Mouse (Mus musculus): Measurements from ENCODE around the gene Tex48. TPM values are rescaled to one million over a fixed set of nuclear protein-coding genes. Genes with fewer than 3 reads are reported as not detected.

Gene Tex48
- polyA plus RNA-seq (2017; shearing (Covaris generic)), result not detected

GRCm38 (mm10) chr4:63622378-63622835 lies at the start of gene Tex48:
TSS of gene Tex48 (minus strand) at chr4:63622428.
- ATAC-seq, result peak; percentile 49

- peak; percentile 98 for ATAC-seq
Measured at GRCm38 (mm10) chr4:63668255-63668654, 46.0 kb upstream of the Tex48 start.

DNA sequence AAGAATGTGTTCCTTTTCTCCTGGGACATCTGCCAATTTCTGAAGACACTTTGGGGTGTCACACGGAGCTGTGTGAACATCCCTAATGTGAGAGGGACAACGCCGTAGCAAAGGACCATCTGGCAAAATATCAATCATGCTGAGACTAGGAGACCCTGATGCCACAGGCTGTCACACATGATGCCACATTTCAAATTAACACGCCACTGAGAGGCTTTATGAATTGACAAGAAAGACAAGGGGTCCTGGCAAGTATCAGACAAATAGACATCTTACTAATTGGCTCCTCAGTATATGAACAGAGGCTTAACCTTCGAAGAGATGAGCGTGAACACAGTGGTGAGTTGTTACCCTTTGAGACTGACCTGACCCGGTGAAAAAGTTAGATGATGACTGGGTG lies 43.5 kb upstream of the Tex48 start:
- ATAC-seq, result no peak

DNA sequence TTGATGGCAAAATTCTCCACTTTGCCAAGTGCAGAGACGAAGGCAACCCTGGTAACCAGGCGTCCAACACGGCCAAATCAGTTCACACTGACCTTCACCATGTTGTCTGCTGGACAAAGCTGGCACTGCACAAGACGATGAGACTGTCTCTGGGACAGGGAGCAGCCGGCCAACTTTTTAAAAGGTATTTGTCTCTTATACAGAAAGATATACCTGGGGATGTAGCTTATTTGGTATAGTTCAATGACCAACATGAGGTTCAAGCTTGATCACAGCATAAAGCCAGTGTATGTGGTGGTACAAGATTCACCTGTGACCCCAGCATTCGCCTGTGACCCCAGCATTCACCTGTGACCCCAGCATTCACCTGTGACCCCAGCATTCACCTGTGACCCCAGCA lies 41.1 kb upstream of the Tex48 start, which contains the start of gene Gm11214:
Gene Gm11214, minus strand, starts transcription at position 101 of the 400 bp plus-strand sequence.
- no peak for ATAC-seq

DNA sequence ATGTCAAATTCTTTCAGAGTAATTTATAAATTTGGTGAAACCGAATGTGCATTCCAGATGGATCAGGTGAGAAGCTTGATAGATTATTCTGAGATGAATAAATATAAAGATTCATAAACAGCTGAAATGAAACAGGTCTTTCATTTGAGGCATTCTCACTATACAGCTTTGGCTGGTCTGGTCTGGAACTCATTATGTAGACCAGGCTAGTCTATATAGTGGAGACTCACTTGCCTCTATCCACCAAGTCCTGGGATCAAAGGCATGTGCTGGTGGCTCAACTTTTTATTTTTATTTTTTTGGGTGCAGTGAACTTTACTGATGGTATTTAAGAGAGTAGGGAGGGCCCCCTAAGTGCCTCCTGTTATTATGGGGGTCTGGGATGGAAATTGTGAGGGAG lies 39.6 kb upstream of the Tex48 start:
- ATAC-seq, result no peak

GRCm38 (mm10) chr4:63661426-63661825 lies 39.2 kb upstream of the Tex48 start:
- no peak for ATAC-seq

GRCm38 (mm10) chr4:63659775-63660174 lies 37.5 kb upstream of the Tex48 start:
- peak; percentile 60 for ATAC-seq

GRCm38 (mm10) chr4:63659086-63659485 lies 36.9 kb upstream of the Tex48 start:
- peak; percentile 28 for ATAC-seq

GRCm38 (mm10) chr4:63654381-63654780 lies 32.2 kb upstream of the Tex48 start:
- ATAC-seq, result no peak

DNA sequence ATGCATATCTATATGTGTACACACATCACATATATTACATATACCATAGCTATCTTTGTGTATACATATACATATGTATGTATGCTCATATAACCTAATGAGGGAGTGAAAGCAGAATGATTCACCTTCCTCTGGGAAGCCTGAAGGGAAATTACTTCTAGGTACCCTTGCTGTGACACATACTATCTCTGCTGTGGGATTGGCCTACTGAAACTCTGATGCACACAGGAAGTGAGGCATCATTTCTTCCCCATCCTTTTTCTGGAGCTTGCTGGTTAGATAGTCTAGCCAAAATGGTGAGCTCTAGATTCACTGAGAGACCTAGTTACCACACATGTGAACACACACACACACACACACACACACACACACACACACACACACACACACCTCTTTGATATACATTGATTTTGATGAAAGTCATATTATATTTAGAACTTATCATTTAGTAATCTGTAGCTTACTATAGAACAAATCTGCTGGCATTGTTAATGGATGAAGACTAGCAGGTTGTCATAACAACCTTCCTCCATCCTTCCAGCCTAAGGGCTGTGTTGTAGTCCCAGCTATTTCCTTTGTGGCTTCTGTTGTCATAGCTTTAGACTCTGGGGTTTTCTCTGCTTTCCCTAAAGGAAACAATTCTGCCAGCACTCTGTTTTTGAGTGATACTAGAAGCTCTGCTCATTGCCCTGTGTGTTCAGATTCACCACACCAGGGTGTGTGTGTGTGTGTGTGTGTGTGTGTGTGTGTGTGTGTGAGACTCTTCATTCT lies 21.9 kb upstream of the Tex48 start:
- peak; percentile 43 for ATAC-seq

DNA sequence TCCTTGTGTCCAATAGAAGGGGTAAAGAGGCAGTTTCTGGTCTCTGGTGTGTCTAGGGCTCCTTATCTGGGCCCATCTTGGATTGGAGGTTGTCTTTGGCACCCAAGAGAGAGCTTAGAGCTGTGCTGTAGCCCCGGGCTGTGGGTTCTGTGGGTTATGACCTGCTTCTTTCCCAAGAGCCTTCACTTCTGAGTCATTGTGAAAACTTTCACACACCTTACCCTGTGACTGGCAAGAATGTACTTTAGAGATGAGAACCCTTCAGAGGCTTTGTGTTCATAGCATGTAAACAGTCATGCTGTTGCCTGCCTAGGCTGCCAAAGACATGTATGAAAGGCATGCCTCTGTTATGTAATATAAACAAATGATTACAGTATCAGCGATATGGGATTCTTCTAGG lies 17.6 kb upstream of the Tex48 start:
- peak; percentile 29 for ATAC-seq

- no peak for ATAC-seq
Measured at GRCm38 (mm10) chr4:63638603-63639002, 16.4 kb upstream of the Tex48 start.

DNA sequence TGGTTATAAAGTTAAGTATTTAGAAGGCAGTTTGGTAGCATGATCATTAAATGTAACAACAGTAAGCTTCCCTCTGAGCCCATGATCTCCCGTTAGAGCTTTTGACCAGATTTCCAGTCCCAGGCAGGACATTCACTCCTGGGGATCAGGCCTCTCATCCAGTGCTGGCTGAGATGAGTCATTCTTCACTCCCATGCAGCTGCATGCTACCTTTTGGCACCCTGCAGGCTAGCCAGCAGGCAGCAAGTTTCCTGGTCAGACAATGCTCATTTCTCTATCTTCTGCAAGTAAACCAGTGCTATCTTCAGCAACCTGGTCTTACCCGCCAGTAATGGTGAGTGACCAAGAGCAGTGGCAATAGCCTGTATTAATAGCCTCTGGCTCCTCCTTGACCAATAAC lies 11.0 kb upstream of the Tex48 start:
- ATAC-seq, result no peak

GRCm38 (mm10) chr4:63627111-63627510 lies 4.9 kb upstream of the Tex48 start:
- peak; percentile 71 for ATAC-seq

DNA sequence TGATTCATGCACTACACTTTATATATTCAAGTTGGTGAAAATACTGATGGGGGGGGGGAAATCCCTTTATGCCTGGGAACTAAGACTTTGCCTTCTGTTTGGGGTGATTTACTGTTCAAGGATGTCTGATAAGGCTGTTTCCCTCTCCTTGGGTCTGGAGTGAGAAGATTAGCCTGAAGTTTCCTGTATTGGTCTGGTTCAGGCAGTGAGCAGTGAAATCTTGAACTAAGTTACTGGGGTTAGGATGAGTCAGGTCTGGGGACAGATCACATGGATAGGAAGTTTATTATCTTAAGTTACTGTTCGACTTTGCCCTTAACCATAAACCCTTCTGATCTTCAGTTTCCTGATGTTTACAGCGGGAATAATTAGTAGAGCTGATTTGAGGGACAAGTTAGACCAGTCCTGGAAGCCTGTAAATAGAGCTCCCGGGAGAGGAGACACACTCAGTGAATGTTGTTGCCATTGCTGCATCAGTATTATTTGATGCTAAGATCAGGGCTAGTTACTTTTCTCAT lies 3.4 kb upstream of the Tex48 start:
- no peak for ATAC-seq

- no peak for ATAC-seq
Measured at GRCm38 (mm10) chr4:63621861-63622260, 367 bp downstream of the Tex48 start.

- ATAC-seq, result no peak
Measured at GRCm38 (mm10) chr4:63608391-63608790, 13.8 kb downstream of the Tex48 start.

GRCm38 (mm10) chr4:63605968-63606367 lies 16.3 kb downstream of the Tex48 start:
- ATAC-seq, result no peak

- no peak for ATAC-seq
Measured at GRCm38 (mm10) chr4:63605545-63605944, 16.7 kb downstream of the Tex48 start.

GRCm38 (mm10) chr4:63604945-63605344 lies 17.3 kb downstream of the Tex48 start, which contains the start of gene Gm11213:
TSS of gene Gm11213 (minus strand) at chr4:63605261.
- ATAC-seq, result no peak

GRCm38 (mm10) chr4:63601263-63601662 lies 21.0 kb downstream of the Tex48 start:
- no peak for ATAC-seq

DNA sequence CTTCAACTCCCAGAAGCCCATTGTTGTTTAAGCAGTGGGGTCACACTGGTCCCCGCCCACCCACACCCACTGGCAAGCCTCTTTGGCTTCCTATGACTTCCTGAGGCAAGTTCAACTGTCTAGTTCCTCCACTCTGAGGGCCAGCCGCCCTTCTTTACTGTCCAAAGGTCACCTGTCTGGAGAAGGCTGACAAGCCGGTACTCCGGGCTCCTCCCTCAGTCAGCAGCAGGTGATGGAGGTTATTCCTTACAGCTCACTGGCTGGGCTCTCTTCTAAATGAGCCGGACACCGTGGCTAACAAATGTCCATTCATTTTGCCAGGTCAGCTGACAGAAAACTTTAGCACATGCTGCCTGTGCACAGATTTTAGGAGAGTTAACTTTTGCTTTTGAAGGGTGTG lies 21.4 kb downstream of the Tex48 start:
- no peak for ATAC-seq

- no peak for ATAC-seq
Measured at GRCm38 (mm10) chr4:63596010-63596409, 26.2 kb downstream of the Tex48 start.

DNA sequence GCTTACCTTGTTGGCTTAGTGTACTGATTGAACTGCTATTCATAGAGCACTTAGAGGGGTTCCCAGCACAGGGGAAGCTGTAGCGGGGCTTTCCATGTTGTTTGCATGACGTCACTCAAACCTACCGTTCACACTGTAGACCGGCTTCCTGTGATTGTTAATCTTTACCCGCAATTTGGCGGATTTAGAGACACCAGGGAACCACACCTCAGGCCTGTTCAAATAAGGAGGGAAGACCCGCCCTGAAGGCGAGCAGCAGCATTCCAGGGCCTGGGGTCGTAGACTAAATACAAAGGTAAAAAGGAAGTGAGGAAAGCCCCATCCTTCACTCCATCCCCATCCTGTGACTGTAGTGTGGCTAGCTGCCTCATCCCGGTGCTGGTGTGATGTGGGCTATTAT lies 27.0 kb downstream of the Tex48 start:
- ATAC-seq, result peak; percentile 86

All from CD4-positive, CD25-positive, alpha-beta regulatory T cell, adult 4 months (primary cell).